Mouse (Mus musculus): Measurements from ENCODE around the gene Chrna7. TPM values are rescaled to one million over a fixed set of nuclear protein-coding genes. Genes with fewer than 3 reads are reported as not detected.

The Chrna7 gene
- 0.50 and 1.0 TPM in 2 replicates for polyA plus RNA-seq (2014; fragmentation: Nextera tagmentation; extraction: Ambion mirVana)

- Histone ChIP-seq H3K4me1 (ENCODE audit: insufficient read depth) (no peaks in the 10 kb centered on the region), H3K36me3 (ENCODE audit: insufficient read depth) (no peaks in the 10 kb centered on the region), H3K4me3 (ENCODE audit: low read depth, low read length) (peak within 1 kb of the TSS; percentile 57), H3K9ac (peak within 1 kb of the TSS; percentile 41), H3K4me2 (peak within 1 kb of the TSS; percentile 92), H3K9me3 (ENCODE audit: low read depth, low read length) (no peaks in the 10 kb centered on the region), H3K27ac (ENCODE audit: low read depth) (no peak within 1 kb of the TSS), H3K27me3 (ENCODE audit: insufficient read depth, low read length) (0 out of 2 replicates have a peak, but pooled peaks cover 3% of the 10 kb centered on the region)
- WGBS: under 1% methylated on average over 73 of the region's 73 CpGs
- ATAC-seq (ENCODE audit: insufficient read depth) (peak; percentile 95), DNase-seq (peak; percentile 89)
- peak; percentile 70 for TF ChIP-seq CTCF (IDR thresholded peaks at IDR 0.05; ENCODE audit: low read depth)
Observed at GRCm38 (mm10) chr7:63212084-63212723, at the start of gene Chrna7. Chrna7 (minus strand) TSS chr7:63212569.

GRCm38 (mm10) chr7:63249404-63249803 is 37.0 kb upstream of the Chrna7 start:
- 63% methylated on average over 2 of the region's 2 CpGs for WGBS
- ATAC-seq (ENCODE audit: insufficient read depth) (no peak), DNase-seq (peak; percentile 1)
- TF ChIP-seq CTCF (IDR thresholded peaks at IDR 0.05; ENCODE audit: low read depth): no peak
- H3K4me3 ChIP-seq (ENCODE audit: low read depth, low read length): no peak overlapping the region
- H3K9me3 ChIP-seq (ENCODE audit: low read depth, low read length): no peaks in the 10 kb centered on the region
- no peaks in the 10 kb centered on the region for H3K36me3 ChIP-seq (ENCODE audit: insufficient read depth)
- H3K27ac ChIP-seq (ENCODE audit: low read depth): no peak overlapping the region
- no peak overlapping the region for H3K4me2 ChIP-seq
- H3K4me1 ChIP-seq (ENCODE audit: insufficient read depth): no peaks in the 10 kb centered on the region
- H3K9ac ChIP-seq: no peak overlapping the region
- no peaks in the 10 kb centered on the region for H3K27me3 ChIP-seq (ENCODE audit: insufficient read depth, low read length)

GRCm38 (mm10) chr7:63237852-63238516 is 25.6 kb upstream of the Chrna7 start:
- H3K9me3 ChIP-seq (ENCODE audit: low read depth, low read length): no peaks in the 10 kb centered on the region
- no peaks in the 10 kb centered on the region for H3K4me1 ChIP-seq (ENCODE audit: insufficient read depth)
- H3K27ac ChIP-seq (ENCODE audit: low read depth): no peak overlapping the region
- ATAC-seq (ENCODE audit: insufficient read depth) (no peak), DNase-seq (no peak)
- 67% methylated on average over 3 of the region's 3 CpGs for WGBS
- H3K27me3 ChIP-seq (ENCODE audit: insufficient read depth, low read length): no peaks in the 10 kb centered on the region
- no peak overlapping the region for H3K9ac ChIP-seq
- H3K4me2 ChIP-seq: no peak overlapping the region
- H3K4me3 ChIP-seq (ENCODE audit: low read depth, low read length): no peak overlapping the region
- no peaks in the 10 kb centered on the region for H3K36me3 ChIP-seq (ENCODE audit: insufficient read depth)
- TF ChIP-seq CTCF (IDR thresholded peaks at IDR 0.05; ENCODE audit: low read depth): no peak

GRCm38 (mm10) chr7:63225066-63225780 is 12.9 kb upstream of the Chrna7 start:
- Histone ChIP-seq H3K9ac (no peak overlapping the region), H3K27me3 (ENCODE audit: insufficient read depth, low read length) (no peaks in the 10 kb centered on the region), H3K4me3 (ENCODE audit: low read depth, low read length) (no peak overlapping the region), H3K4me1 (ENCODE audit: insufficient read depth) (no peaks in the 10 kb centered on the region), H3K36me3 (ENCODE audit: insufficient read depth) (no peaks in the 10 kb centered on the region), H3K9me3 (ENCODE audit: low read depth, low read length) (no peaks in the 10 kb centered on the region), H3K27ac (ENCODE audit: low read depth) (no peak overlapping the region), H3K4me2 (no peak overlapping the region)
- TF ChIP-seq CTCF (IDR thresholded peaks at IDR 0.05; ENCODE audit: low read depth): no peak
- ATAC-seq (ENCODE audit: insufficient read depth) (no peak), DNase-seq (no peak)
- WGBS: 49% methylated on average over 7 of the region's 7 CpGs

- 5% methylated on average over 13 of the region's 13 CpGs for WGBS
- H3K4me1 ChIP-seq (ENCODE audit: insufficient read depth): no peaks in the 10 kb centered on the region
- ATAC-seq (ENCODE audit: insufficient read depth) (no peak), DNase-seq (peak; percentile 12)
- no peak overlapping the region for H3K27ac ChIP-seq (ENCODE audit: low read depth)
- H3K9me3 ChIP-seq (ENCODE audit: low read depth, low read length): no peaks in the 10 kb centered on the region
- H3K9ac ChIP-seq: peak overlapping the region; percentile 41
- no peak for TF ChIP-seq CTCF (IDR thresholded peaks at IDR 0.05; ENCODE audit: low read depth)
- 0 out of 2 replicates have a peak, but pooled peaks cover 3% of the 10 kb centered on the region for H3K27me3 ChIP-seq (ENCODE audit: insufficient read depth, low read length)
- peak overlapping the region; percentile 57 for H3K4me3 ChIP-seq (ENCODE audit: low read depth, low read length)
- no peaks in the 10 kb centered on the region for H3K36me3 ChIP-seq (ENCODE audit: insufficient read depth)
- peak overlapping the region; percentile 92 for H3K4me2 ChIP-seq
Observed at GRCm38 (mm10) chr7:63211641-63212083, 707 bp downstream of the Chrna7 start.

GRCm38 (mm10) chr7:63209501-63209900 is 2.9 kb downstream of the Chrna7 start:
- Histone ChIP-seq H3K4me2 (no peak overlapping the region), H3K4me3 (ENCODE audit: low read depth, low read length) (no peak overlapping the region), H3K36me3 (ENCODE audit: insufficient read depth) (no peaks in the 10 kb centered on the region), H3K9ac (no peak overlapping the region), H3K4me1 (ENCODE audit: insufficient read depth) (no peaks in the 10 kb centered on the region), H3K27me3 (ENCODE audit: insufficient read depth, low read length) (0 out of 2 replicates have a peak, but pooled peaks cover 3% of the 10 kb centered on the region), H3K27ac (ENCODE audit: low read depth) (no peak overlapping the region), H3K9me3 (ENCODE audit: low read depth, low read length) (no peaks in the 10 kb centered on the region)
- 19% methylated on average over 4 of the region's 4 CpGs for WGBS
- no peak for ATAC-seq (ENCODE audit: insufficient read depth)
- DNase-seq: peak; percentile 66
- TF ChIP-seq CTCF (IDR thresholded peaks at IDR 0.05; ENCODE audit: low read depth): no peak

GRCm38 (mm10) chr7:63207137-63207536 is 5.2 kb downstream of the Chrna7 start:
- Histone ChIP-seq H3K4me1 (ENCODE audit: insufficient read depth) (no peaks in the 10 kb centered on the region), H3K27me3 (ENCODE audit: insufficient read depth, low read length) (0 out of 2 replicates have a peak, but pooled peaks cover 3% of the 10 kb centered on the region), H3K36me3 (ENCODE audit: insufficient read depth) (no peaks in the 10 kb centered on the region), H3K9ac (no peak overlapping the region), H3K9me3 (ENCODE audit: low read depth, low read length) (no peaks in the 10 kb centered on the region), H3K4me2 (no peak overlapping the region), H3K27ac (ENCODE audit: low read depth) (no peak overlapping the region), H3K4me3 (ENCODE audit: low read depth, low read length) (no peak overlapping the region)
- ATAC-seq (ENCODE audit: insufficient read depth) (no peak), DNase-seq (peak; percentile 9)
- TF ChIP-seq CTCF (IDR thresholded peaks at IDR 0.05; ENCODE audit: low read depth): peak; percentile 30
- WGBS: 47% methylated on average over 2 of the region's 2 CpGs

Data from lung, embryonic 14.5 days (tissue).